Mouse (Mus musculus) embryonic stem cell, embryonic (primary cell): ENCODE measurements at regions not wholly inside any gene's neighbourhood (a gene's known extent, or its start where the extent isn't known, plus 50 kb on each side); places are given as distances from the start of the nearest gene placed in this dataset.

Experiments
- CTCF ChIA-PET, 4 experiments: fragments of 300-600 bp in 2 of 4; fragments of 350-600 bp in 2 of 4; sonication (Branson Sonifier 250); formaldehyde crosslinking; loops; one replicate each; lab custom pipeline; 2022; ENCODE audit warnings: inconsistent platforms in 2 of 4; lab: Charles Lee
- POLR2A ChIA-PET, 4 experiments: fragments of 300-600 bp in 2 of 4; fragments of 350-600 bp in 2 of 4; sonication (Branson Sonifier 250); formaldehyde crosslinking; loops; one replicate each; lab custom pipeline; 2022; ENCODE audit warnings: antibody characterized with exemption in 4 of 4, inconsistent platforms in 1 of 4; lab: Charles Lee

DNA sequence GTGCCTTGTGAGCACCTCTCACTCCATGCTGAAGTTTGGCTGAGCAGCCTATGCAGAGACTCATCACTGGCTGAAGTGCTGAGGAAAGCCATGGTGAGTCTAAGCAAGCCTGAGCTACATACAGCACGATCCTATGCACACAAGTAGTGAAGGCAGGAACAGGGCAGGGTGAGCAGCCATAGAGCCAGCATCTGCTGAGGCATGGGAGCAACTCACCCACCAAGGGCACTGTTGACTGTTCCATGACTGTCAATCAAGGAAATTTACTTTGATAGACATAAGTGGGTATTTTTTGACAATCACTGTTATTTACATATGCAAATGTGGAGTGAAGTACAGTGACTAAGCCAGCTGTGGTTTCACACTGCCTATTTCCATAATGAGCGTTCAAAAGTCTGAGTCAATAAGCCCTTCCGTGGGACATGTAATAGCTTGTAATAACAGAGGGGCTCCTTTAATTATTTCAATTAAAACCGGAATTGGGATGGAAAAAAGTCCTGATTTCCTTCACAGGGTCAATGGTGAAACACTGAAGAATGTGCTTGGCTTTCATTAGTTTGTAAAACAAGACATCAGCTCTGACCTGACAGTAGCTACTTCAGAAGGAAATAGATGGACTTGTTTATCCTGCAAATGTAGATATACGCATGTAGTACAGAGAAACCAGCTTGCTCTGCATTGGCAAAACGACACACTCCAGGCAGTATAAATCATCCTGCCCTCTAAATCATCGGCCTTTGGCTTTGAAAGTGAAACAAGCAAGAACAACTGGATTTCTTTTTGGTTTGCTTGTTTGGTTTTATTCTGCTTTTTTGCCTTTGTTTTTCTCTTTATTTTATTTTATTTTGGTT lies 62.1 kb downstream of the Tuba3b start:
- POLR2A ChIA-PET, result interaction anchor here in 1 of 4 experiments (0.6 kb wide), 1 partner anchor 274 kb away, joined by 3 read pairs; no protein-coding TSS in a partner anchor
- CTCF ChIA-PET, result interaction anchor here in 3 of 4 experiments (0.9 to 1.1 kb wide), 3 partner anchors 22 to 116 kb away, joined by 3 to 4 read pairs (median 3); no protein-coding TSS in a partner anchor

DNA sequence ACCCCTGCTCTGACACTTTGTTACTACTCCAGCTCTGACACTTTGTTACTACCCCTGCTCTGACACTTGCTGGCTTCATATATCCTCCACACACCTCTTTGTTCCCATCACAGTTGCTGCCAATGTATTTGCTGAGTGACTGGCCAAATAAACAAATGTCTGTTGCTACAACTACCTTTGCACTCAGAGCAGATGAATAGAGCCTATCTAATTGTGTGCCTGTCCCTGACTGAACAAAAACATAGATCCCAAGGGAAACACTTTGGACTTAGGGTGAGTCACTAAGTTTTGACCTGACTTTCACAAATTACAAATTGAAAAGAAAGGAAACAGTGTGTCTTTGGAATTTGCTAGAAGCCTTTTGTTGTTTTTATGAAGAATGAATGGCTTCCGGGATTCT lies 64.0 kb downstream of the Tuba3b start:
- CTCF ChIA-PET, result no interaction called here
- POLR2A ChIA-PET, result interaction anchor here in 1 of 4 experiments (0.7 kb wide), 1 partner anchor 30 kb away, joined by 4 read pairs; no protein-coding TSS in a partner anchor

DNA sequence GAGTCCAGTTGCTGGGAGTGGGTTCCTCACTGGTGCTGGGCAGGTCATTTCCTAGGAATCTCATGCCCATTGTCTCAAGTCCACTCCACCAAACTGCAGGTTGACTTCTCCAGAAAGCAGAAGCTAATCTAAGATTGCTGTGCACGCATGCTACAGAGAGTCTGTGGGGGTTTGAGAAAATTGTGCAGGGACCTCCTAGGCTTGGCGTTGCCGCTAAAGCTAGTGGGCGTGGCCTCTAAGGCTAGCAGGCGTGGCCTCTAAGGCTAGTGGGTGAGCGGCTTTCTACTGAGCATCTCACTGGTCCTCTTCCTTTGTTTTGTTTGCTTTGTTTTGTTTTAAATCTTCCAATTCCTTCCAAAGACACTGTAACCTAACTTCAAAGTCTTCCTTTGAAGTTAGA lies 59.5 kb upstream of the Rassf8 start:
- ChIA-PET POLR2A (interaction anchor here in 1 of 4 experiments (0.6 kb wide), 1 partner anchor 221 kb away, joined by 4 read pairs; no protein-coding TSS in a partner anchor), CTCF (no interaction called here)

DNA sequence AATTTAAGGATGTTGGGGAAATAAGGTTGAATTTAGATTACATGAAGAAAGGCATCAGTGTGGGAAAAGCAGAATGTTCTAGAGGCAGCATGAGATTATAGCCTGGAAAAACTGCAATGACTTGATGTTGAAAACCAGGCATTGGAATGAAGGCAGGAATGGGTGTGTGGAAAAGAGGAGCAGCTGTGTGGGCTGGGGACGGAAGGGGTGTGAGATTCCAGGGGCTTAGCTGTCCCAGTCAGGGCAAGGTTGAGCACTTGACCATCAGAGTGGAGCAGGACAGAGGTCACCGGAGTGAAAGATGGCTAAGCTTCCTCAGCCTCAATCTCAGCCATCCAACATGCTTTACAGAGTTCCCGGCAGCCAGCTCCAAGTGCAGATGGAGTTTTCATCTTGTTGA lies 54.9 kb upstream of the Rassf8 start:
- ChIA-PET CTCF (interaction anchor here in 1 of 4 experiments (0.5 to 0.7 kb wide), 2 partner anchors 309 to 340 kb away, joined by 9 to 13 read pairs; no protein-coding TSS in a partner anchor), POLR2A (no interaction called here)

DNA sequence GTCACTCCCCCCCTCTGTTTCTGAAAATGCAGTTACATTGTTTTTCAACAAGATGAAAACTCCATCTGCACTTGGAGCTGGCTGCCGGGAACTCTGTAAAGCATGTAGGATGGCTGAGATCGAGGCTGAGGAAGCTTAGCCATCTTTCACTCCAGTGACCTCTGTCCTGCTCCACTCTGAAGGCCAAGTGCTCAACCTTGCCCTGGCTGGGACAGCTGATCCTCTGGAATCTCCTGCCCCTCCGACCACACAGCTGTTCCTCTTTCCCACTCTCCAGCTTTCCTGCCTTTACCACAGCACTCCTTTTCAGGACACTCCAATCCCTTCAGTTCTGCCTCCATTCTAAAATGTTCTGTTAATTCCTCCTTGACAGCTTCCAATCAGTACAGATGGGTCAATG lies 51.7 kb upstream of the Rassf8 start:
- CTCF ChIA-PET, result interaction anchor here in 1 of 4 experiments (0.6 kb wide), 1 partner anchor 112 kb away, joined by 3 read pairs; no protein-coding TSS in a partner anchor
- POLR2A ChIA-PET, result interaction anchor here in 1 of 4 experiments (0.8 kb wide), 1 partner anchor 126 kb away, joined by 4 read pairs; no protein-coding TSS in a partner anchor
